Mouse (Mus musculus) liver, embryonic 16.5 days (tissue): ENCODE data around the gene Adamts4. TPM values are rescaled to one million over a fixed set of nuclear protein-coding genes. Genes with fewer than 3 reads are reported as not detected.

Experiments
- ATAC-seq: fragments of 200-750 bp; cut with Nextera tagmentation; 2 replicates; pipeline ENCODE4 v1.8.0; 2017; ENCODE audit warnings: low read depth, mild to moderate bottlenecking, moderate number of reproducible peaks, moderate library complexity
- H3K27ac ChIP-seq: fragments of 300-500 bp; sonication (generic); 2 replicates; pipeline ENCODE4 v1.5.1; 2014; ENCODE audit warnings: mild to moderate bottlenecking, low read length
- H3K27me3 ChIP-seq: fragments of 300-500 bp; sonication (generic); 2 replicates; pipeline ENCODE4 v1.6.1; 2014; ENCODE audit warnings: low read depth, low read length, mixed read lengths; ENCODE audit not compliant: control insufficient read depth, insufficient read depth
- H3K36me3 ChIP-seq: fragments of 300-500 bp; sonication (generic); 2 replicates; pipeline ENCODE4 v1.6.1; 2014; ENCODE audit warnings: mild to moderate bottlenecking; ENCODE audit not compliant: control insufficient read depth, insufficient read depth
- H3K4me1 ChIP-seq: fragments of 300-500 bp; sonication (generic); 2 replicates; pipeline ENCODE4 v1.6.1; 2014; ENCODE audit warnings: low read depth, low read length, mixed read lengths; ENCODE audit not compliant: control insufficient read depth
- H3K4me2 ChIP-seq: fragments of 300-500 bp; sonication (generic); 2 replicates; pipeline ENCODE4 v1.6.1; 2014; ENCODE audit warnings: low read depth, low read length, mixed read lengths
- H3K4me3 ChIP-seq: fragments of 300-500 bp; sonication (generic); 2 replicates; pipeline ENCODE4 v1.5.1; 2014; ENCODE audit warnings: low read depth, mild to moderate bottlenecking, low read length
- H3K9ac ChIP-seq: fragments of 300-500 bp; sonication (generic); 2 replicates; pipeline ENCODE4 v1.6.1; 2014; ENCODE audit warnings: low read depth, low read length
- H3K9me3 ChIP-seq: fragments of 300-500 bp; sonication (generic); replicated peaks from 2 replicates; pipeline ENCODE4 v1.6.1; 2016; ENCODE audit warnings: low read length; ENCODE audit not compliant: control insufficient read depth
- WGBS: fragments of 180-500 bp; shearing (Covaris S2); extraction: QIAGEN DNeasy Blood & Tissue Kit; methylation state at CpG from one replicate; pipeline ENCODE4 v1.1.7; 2014; ENCODE audit not compliant: insufficient replicate concordance; 5-methylcytosine and 5-hydroxymethylcytosine counted together
- polyA plus RNA-seq: library from polyadenylated mRNA; unstranded; fragments of >200 nt; fragmentation: Nextera tagmentation; extraction: Ambion mirVana; gene quantifications from 2 replicates; pipeline ENCODE4 v1.2.1, GENCODE M21; 2015

The Adamts4 gene
- polyA plus RNA-seq, 1 experiment from 2014 or later: 0.64 TPM

DNA sequence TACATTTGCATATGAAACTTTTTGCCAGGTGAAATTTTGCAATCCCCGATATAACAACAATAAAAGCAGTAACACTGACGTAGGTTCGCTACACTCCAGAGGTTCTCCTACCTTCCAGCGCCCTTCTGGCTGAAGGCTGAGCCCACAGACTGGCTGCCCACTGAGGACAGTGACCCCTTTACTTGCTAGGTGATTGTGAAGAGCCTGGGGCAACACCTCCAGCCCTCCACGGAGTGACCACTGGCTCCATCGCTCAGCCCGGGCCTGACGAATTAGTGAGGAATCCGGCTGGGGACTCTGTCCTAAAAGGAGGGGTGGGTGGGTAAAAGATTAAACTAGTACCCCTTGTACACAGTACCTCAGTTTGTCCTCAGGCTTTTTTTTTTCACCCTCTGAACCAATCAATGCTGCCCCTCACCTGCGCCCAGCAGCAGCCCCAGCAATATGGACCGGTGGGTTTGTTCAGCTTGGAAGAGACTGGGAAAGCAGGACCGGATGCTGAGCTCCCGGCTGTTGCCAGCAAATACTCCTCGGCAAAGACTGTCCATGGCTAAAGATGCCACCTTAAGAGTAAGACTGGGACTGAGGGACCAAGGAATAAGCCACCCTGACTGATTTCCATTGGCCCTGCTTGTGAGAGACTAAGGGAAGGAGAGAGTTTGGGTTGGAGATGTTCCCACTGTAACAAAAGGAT, 28.9 kb downstream of the Adamts4 start:
- peak overlapping the region; percentile 100 for H3K27ac ChIP-seq
- peak overlapping the region; percentile 94 for H3K9ac ChIP-seq
- H3K9me3 ChIP-seq: no peaks in the 10 kb centered on the region
- 82% methylated on average over 14 of the region's 14 CpGs for WGBS
- no peaks in the 10 kb centered on the region for H3K27me3 ChIP-seq
- H3K4me3 ChIP-seq: peak overlapping the region; percentile 87
- ATAC-seq: no peak
- H3K4me1 ChIP-seq: peaks cover 42% of the 10 kb centered on the region
- H3K36me3 ChIP-seq: peaks cover 63% of the 10 kb centered on the region
- H3K4me2 ChIP-seq: peak overlapping the region; percentile 63

DNA sequence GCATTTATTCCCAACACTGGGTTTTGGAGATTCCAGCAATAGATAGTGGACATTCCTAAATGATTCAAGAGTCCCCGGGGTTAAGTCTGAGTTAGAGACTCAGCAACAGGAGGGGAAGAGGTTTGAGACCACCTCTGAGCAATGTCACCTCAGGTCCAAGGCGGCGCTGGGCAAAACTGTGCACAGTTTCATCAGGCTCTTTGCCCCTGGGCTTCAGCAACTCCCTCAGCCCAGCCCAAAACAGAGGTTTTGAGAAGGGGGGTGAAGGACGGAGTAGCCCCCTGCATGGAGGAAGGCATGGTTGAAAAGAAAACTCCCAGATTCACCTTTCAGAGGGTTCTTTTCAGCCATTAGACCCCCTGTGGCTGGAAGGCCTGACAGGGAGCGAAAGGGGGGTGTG, 29.5 kb downstream of the Adamts4 start:
- peak overlapping the region; percentile 63 for H3K4me2 ChIP-seq
- no peaks in the 10 kb centered on the region for H3K27me3 ChIP-seq
- H3K4me3 ChIP-seq: peak overlapping the region; percentile 87
- H3K9ac ChIP-seq: peak overlapping the region; percentile 94
- 54% methylated on average over 5 of the region's 5 CpGs for WGBS
- peaks cover 60% of the 10 kb centered on the region for H3K36me3 ChIP-seq
- peaks cover 42% of the 10 kb centered on the region for H3K4me1 ChIP-seq
- H3K27ac ChIP-seq: peak overlapping the region; percentile 100
- ATAC-seq: no peak
- H3K9me3 ChIP-seq: no peaks in the 10 kb centered on the region

DNA sequence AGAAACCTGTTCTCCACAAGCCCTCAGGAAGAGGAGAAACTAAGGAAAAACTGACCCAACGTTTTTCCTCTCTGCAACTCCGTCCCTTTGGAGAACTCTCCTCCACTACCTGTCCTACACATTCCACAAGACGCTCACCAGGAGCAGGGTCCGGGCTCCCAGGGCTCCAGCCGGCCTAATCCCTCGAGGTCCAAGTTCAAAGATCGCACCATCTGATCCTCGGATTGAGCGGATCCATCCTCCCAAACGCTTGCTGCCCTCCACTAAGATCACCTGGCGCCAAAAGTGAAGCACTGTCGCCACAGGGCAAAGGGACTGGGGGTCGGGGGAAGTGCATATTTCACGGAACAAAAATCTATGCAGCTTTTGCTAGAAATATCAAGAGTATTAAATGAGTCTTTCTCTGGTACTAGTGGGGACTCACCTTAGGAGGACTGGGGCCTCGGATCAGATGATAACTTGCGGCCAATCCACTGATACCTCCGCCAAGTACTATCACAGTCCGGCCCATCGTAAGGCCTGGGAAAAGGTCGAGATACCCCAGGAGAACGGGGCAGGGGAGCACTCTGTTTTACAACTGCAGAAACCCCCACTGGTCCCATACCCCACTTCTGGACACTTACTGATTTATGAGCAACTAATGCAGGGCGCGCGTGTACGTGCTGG, 30.2 kb downstream of the Adamts4 start:
- WGBS: 1% methylated on average over 25 of the region's 25 CpGs
- Histone ChIP-seq H3K27me3 (no peaks in the 10 kb centered on the region), H3K4me1 (peaks cover 44% of the 10 kb centered on the region), H3K36me3 (peaks cover 54% of the 10 kb centered on the region), H3K4me2 (peak overlapping the region; percentile 63), H3K9me3 (no peaks in the 10 kb centered on the region), H3K4me3 (peak overlapping the region; percentile 87), H3K9ac (peak overlapping the region; percentile 94), H3K27ac (peak overlapping the region; percentile 100)
- peak; percentile 35 for ATAC-seq

DNA sequence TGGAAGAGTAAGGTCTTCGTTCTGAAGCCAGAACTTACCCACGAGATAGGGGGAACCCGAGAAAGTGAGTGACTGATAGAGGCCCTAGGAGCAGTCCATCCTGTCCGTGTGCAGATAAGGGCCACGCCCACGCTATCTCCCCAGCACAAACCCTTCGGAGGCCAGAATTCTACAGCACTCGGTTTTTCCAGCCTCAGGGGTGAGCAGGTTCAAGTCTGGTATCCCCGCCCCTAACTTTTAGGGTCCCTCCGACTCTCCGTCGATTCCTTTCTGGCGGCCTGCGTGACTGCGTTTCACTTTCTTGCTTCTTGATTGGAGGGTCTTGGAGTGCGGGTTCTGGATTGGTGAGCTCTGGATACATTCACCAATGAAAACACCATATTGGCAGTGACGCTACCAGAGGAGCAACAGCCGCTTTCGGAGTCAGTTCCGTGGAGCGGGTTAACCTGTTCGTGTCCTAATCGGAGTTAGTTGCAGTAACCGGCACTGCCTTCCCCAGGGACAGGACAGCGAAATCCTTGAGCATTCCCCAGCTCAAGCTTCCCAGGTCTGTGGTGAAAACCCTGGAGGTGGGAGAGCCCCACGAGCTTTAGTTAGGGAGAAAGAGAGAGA, 30.8 kb downstream of the Adamts4 start, which contains the start of gene Ppox:
TSS of gene Ppox (minus strand) at position 271 of the 612 bp plus-strand sequence.
- H3K27ac ChIP-seq: peak within 1 kb of the TSS; percentile 100
- no peaks in the 10 kb centered on the region for H3K9me3 ChIP-seq
- no peaks in the 10 kb centered on the region for H3K27me3 ChIP-seq
- peak within 1 kb of the TSS; percentile 94 for H3K9ac ChIP-seq
- peaks cover 50% of the 10 kb centered on the region for H3K4me1 ChIP-seq
- peak within 1 kb of the TSS; percentile 87 for H3K4me3 ChIP-seq
- H3K36me3 ChIP-seq: peaks cover 47% of the 10 kb centered on the region
- under 1% methylated on average over 26 of the region's 26 CpGs for WGBS
- peak within 1 kb of the TSS; percentile 63 for H3K4me2 ChIP-seq
- ATAC-seq: peak; percentile 93

DNA sequence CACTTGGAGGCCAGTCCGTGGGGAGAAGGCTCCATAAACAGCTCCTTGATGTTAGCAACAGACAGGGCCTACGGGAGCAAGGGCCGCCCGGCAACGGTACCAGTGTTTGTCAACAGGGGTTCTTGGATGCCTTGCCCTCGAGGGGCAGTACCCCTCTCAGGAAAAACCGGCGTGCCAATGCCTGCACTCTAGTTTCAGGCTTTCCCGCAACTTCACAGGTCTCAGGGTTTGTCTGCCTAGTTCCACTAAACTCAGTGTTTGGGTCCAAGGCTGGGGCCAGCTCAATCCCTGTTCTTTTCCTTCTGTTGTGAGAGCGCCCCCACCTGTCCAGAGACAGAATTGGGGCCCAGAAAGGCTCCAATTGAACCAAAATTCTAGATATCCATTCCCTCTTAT, 31.3 kb downstream of the Adamts4 start:
- Histone ChIP-seq H3K4me2 (peak overlapping the region; percentile 63), H3K36me3 (peaks cover 42% of the 10 kb centered on the region), H3K4me3 (peak overlapping the region; percentile 87), H3K9ac (peak overlapping the region; percentile 94), H3K4me1 (peaks cover 52% of the 10 kb centered on the region), H3K27me3 (no peaks in the 10 kb centered on the region), H3K9me3 (no peaks in the 10 kb centered on the region), H3K27ac (peak overlapping the region; percentile 100)
- peak; percentile 42 for ATAC-seq
- 2% methylated on average over 10 of the region's 10 CpGs for WGBS

DNA sequence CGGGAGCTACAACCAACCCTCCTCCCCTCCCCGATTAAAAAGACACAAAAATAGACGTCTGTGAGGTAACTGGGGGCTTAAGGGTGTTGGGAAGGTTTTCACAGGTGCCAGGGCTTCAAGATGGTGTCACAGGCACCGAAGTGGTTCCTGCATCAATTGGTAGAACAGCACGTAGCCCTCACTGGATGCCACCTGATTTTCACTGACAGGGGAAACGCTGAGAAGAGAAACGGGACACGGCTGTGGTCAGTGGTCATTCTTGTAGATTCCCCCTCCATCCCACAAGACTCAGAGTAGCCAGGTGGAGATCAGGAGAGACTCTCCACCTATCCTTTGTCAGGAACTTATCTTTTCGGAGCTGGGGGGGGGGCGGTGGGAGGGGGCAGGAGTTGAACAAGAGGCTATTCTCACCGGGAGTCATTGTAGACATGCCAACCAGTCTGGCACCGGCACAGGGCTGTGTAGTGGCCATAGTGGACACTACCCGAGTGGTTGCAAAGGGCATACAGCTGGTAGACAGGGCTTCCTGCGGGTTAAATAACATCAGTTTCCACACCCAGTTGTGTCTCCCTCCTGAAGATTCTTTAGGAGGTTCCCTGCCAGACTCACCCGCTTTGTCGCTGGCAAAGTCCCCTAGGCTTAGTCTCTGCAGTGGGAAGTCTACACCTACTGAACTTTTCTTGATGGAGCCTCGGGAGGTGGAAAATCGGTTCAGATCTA, 32.0 kb downstream of the Adamts4 start:
- peaks cover 35% of the 10 kb centered on the region for H3K36me3 ChIP-seq

DNA sequence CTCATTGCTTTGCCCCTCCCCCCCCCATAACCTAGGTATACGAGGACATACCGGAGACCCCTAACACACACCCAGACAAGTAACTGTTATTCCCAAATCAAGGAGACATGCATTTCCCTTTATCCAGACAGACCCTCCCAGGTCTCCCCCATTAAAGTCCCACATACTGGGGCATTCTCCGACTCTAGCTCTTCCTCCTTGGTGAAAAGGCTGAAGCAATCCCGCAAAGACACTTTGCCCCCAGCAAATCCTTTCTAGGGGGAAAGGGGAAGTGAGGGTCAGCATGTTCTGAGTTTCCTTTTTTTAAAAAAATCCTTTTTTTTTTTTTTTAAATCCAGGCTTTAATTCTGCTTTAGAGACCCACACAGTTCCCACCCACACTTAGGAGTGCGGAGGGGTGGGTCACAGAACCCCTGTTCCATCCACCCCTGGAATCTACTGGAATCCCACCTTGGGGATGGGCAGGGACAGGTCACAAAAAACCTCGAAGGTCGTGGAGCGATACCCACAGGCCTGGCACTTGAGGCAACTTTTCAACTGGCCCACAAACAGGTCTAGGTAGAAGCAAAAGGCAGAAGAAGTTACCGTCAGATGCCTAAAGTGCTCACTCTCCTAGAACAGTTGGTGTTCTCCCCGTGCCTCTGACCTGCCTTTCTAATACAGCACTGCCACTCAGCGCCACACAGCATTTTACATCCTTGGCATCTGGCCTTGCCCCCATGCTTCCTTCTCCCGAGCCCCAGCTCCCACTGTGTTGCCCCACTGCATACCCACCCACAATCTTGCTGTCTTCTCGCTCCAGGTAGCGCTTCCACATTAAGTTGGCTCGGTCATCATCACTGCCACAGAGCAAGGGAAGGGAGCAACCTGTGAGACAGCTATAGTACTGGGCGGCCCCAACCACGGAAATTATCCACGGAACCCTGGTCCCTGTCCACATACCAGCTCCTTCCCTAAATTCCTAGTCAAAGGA, 33.3 kb downstream of the Adamts4 start:
- Histone ChIP-seq H3K9ac (no peak overlapping the region), H3K36me3 (peaks cover 23% of the 10 kb centered on the region), H3K4me2 (no peak overlapping the region), H3K9me3 (no peaks in the 10 kb centered on the region), H3K27me3 (no peaks in the 10 kb centered on the region), H3K4me3 (no peak overlapping the region; the same call in 1 of the 2 replicates), H3K27ac (peak overlapping the region; percentile 28; the same call in 1 of the 2 replicates), H3K4me1 (peaks cover 47% of the 10 kb centered on the region)
- 80% methylated on average over 18 of the region's 18 CpGs for WGBS
- no peak for ATAC-seq

More for the DNA sequence above, 32.0 kb downstream of the Adamts4 start:
- Histone ChIP-seq H3K9ac (peak overlapping the region; percentile 94), H3K4me2 (peak overlapping the region; percentile 63), H3K4me1 (peaks cover 51% of the 10 kb centered on the region), H3K27me3 (no peaks in the 10 kb centered on the region), H3K4me3 (peak overlapping the region; percentile 87), H3K9me3 (no peaks in the 10 kb centered on the region), H3K27ac (peak overlapping the region; percentile 100)
- WGBS: 62% methylated on average over 18 of the region's 18 CpGs
- ATAC-seq: no peak

DNA sequence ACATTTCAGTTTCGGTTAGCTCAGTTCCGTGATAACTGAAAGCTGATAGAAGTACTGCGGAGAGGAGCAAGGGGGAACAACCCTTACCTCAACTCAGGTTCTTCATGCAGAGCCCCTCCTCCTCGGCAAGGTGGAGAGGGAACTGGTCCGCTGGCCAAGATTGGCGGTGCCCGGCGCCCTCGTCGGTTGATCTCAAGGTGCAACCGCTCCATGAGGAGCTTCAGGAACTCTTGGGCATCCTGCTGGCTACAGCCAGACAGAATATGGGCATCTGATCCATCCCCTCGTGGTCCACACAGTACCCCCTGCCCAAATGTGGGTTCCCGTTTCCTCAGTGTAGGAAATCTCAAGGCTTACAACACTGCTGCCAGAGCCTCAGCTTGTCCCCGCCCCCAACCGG, 34.3 kb downstream of the Adamts4 start:
- no peak for ATAC-seq
- 90% methylated on average over 15 of the region's 15 CpGs for WGBS
- Histone ChIP-seq H3K27me3 (no peaks in the 10 kb centered on the region), H3K4me3 (no peak overlapping the region), H3K9me3 (no peaks in the 10 kb centered on the region), H3K27ac (no peak overlapping the region), H3K36me3 (peaks cover 12% of the 10 kb centered on the region), H3K4me1 (peaks cover 40% of the 10 kb centered on the region), H3K4me2 (no peak overlapping the region), H3K9ac (no peak overlapping the region)
